Mouse (Mus musculus) lung, embryonic 14.5 days (tissue): ENCODE measurements around the gene Camta2. TPM values are rescaled to one million over a fixed set of nuclear protein-coding genes. Genes with fewer than 3 reads are reported as not detected.

ENCODE experiments used
- ATAC-seq: fragments of 200-750 bp; cut with Nextera tagmentation; 2 replicates; pipeline ENCODE4 v1.8.0; 2017; ENCODE audit warnings: mild to moderate bottlenecking, moderate TSS enrichment, moderate library complexity; ENCODE audit not compliant: insufficient read depth
- DNase-seq: peaks from one replicate; pipeline ENCODE4 v3.0.0-alpha.2; 2015
- H3K27ac ChIP-seq: fragments of 300-500 bp; sonication (generic); 2 replicates; pipeline ENCODE4 v1.5.1; 2014; ENCODE audit warnings: low read depth, mild to moderate bottlenecking, moderate library complexity
- H3K27me3 ChIP-seq: fragments of 300-500 bp; sonication (generic); 2 replicates; pipeline ENCODE4 v1.6.1; 2014; ENCODE audit warnings: low read length, control low read depth; ENCODE audit not compliant: insufficient read depth
- H3K36me3 ChIP-seq: fragments of 300-500 bp; sonication (generic); 2 replicates; pipeline ENCODE4 v1.6.1; 2014; ENCODE audit warnings: control low read depth; ENCODE audit not compliant: insufficient read depth
- H3K4me1 ChIP-seq: fragments of 300-500 bp; sonication (generic); 2 replicates; pipeline ENCODE4 v1.6.1; 2014; ENCODE audit warnings: antibody characterized with exemption, control low read depth; ENCODE audit not compliant: insufficient read depth
- H3K4me2 ChIP-seq: fragments of 300-500 bp; sonication (generic); 2 replicates; pipeline ENCODE4 v1.6.1; 2014; ENCODE audit warnings: mild to moderate bottlenecking
- H3K4me3 ChIP-seq: fragments of 300-500 bp; sonication (generic); 2 replicates; pipeline ENCODE4 v1.5.1; 2014; ENCODE audit warnings: low read depth, low read length
- H3K9ac ChIP-seq: fragments of 300-500 bp; sonication (generic); 2 replicates; pipeline ENCODE4 v1.6.1; 2014
- H3K9me3 ChIP-seq: fragments of 300-500 bp; sonication (generic); 2 replicates; pipeline ENCODE4 v1.6.1; 2016; ENCODE audit warnings: low read depth, low read length, control low read depth
- CTCF ChIP-seq: IDR thresholded peaks from 2 replicates; pipeline ENCODE4 v1.5.1; 2016; ENCODE audit warnings: antibody characterized with exemption, low read depth
- WGBS: fragments of 180-500 bp; shearing (Covaris S2); extraction: QIAGEN DNeasy Blood & Tissue Kit; methylation state at CpG from one replicate; pipeline ENCODE4 v1.1.7; 2014; 5-methylcytosine and 5-hydroxymethylcytosine counted together
- polyA plus RNA-seq: library from polyadenylated mRNA; unstranded; fragments of >200 nt; fragmentation: Nextera tagmentation; extraction: Ambion mirVana; gene quantifications from 2 replicates; pipeline ENCODE4 v1.2.1, GENCODE M21; 2014

The Camta2 gene
- polyA plus RNA-seq, 1 experiment from 2014 or later = 16.2 TPM

GRCm38 (mm10) chr11:70652884-70653344 lies 35.0 kb downstream of the Camta2 start:
- Histone ChIP-seq H3K27ac (peak overlapping the region; percentile 99), H3K9ac (peak overlapping the region; percentile 97), H3K4me2 (peak overlapping the region; percentile 97), H3K9me3 (no peaks in the 10 kb centered on the region), H3K27me3 (no peaks in the 10 kb centered on the region), H3K4me1 (peaks cover 22% of the 10 kb centered on the region), H3K4me3 (peak overlapping the region; percentile 100), H3K36me3 (peaks cover 53% of the 10 kb centered on the region)
- no peak for DNase-seq
- no peak for ATAC-seq
- TF ChIP-seq CTCF = no peak
- WGBS = 43% methylated on average over 6 of the region's 6 CpGs

GRCm38 (mm10) chr11:70652029-70652883 lies 35.6 kb downstream of the Camta2 start:
- no peak for TF ChIP-seq CTCF
- ATAC-seq (no peak), DNase-seq (no peak)
- peaks cover 57% of the 10 kb centered on the region for H3K36me3 ChIP-seq
- peaks cover 15% of the 10 kb centered on the region for H3K4me1 ChIP-seq
- no peaks in the 10 kb centered on the region for H3K27me3 ChIP-seq
- WGBS = 45% methylated on average over 12 of the region's 12 CpGs
- no peaks in the 10 kb centered on the region for H3K9me3 ChIP-seq
- H3K9ac ChIP-seq = peak overlapping the region; percentile 97
- peak overlapping the region; percentile 100 for H3K4me3 ChIP-seq
- peak overlapping the region; percentile 99 for H3K27ac ChIP-seq
- H3K4me2 ChIP-seq = peak overlapping the region; percentile 97

- peak overlapping the region; percentile 8 for H3K4me3 ChIP-seq
- DNase-seq = no peak
- no peak overlapping the region for H3K27ac ChIP-seq
- H3K36me3 ChIP-seq = peaks cover 57% of the 10 kb centered on the region
- no peak for ATAC-seq
- peak overlapping the region; percentile 97 for H3K4me2 ChIP-seq
- H3K27me3 ChIP-seq = no peaks in the 10 kb centered on the region
- WGBS = 57% methylated on average over 2 of the region's 2 CpGs
- H3K4me1 ChIP-seq = peaks cover 7% of the 10 kb centered on the region
- H3K9ac ChIP-seq = no peak overlapping the region
- no peak for TF ChIP-seq CTCF
- H3K9me3 ChIP-seq = no peaks in the 10 kb centered on the region
These were observed 36.5 kb downstream of the Camta2 start for GRCm38 (mm10) chr11:70651391-70651790.

GRCm38 (mm10) chr11:70650322-70651175 lies 37.4 kb downstream of the Camta2 start:
- H3K4me3 ChIP-seq = peak overlapping the region; percentile 8
- ATAC-seq = no peak
- peak overlapping the region; percentile 97; the same call in 1 of the 2 replicates for H3K4me2 ChIP-seq
- H3K9ac ChIP-seq = no peak overlapping the region; the same call in 1 of the 2 replicates
- H3K4me1 ChIP-seq = peaks cover 8% of the 10 kb centered on the region
- peak overlapping the region; percentile 18; the same call in 1 of the 2 replicates for H3K27ac ChIP-seq
- TF ChIP-seq CTCF = no peak
- H3K36me3 ChIP-seq = peaks cover 60% of the 10 kb centered on the region
- no peaks in the 10 kb centered on the region for H3K27me3 ChIP-seq
- 68% methylated on average over 12 of the region's 12 CpGs for WGBS
- no peaks in the 10 kb centered on the region for H3K9me3 ChIP-seq
- DNase-seq = no peak

GRCm38 (mm10) chr11:70649185-70649734 lies 38.6 kb downstream of the Camta2 start:
- H3K27ac ChIP-seq = no peak overlapping the region
- peaks cover 73% of the 10 kb centered on the region for H3K36me3 ChIP-seq
- ATAC-seq (no peak), DNase-seq (no peak)
- H3K27me3 ChIP-seq = no peaks in the 10 kb centered on the region
- peaks cover 11% of the 10 kb centered on the region for H3K4me1 ChIP-seq
- WGBS = 78% methylated on average over 8 of the region's 8 CpGs
- H3K9ac ChIP-seq = no peak overlapping the region
- no peak for TF ChIP-seq CTCF
- peak overlapping the region; percentile 74 for H3K4me3 ChIP-seq
- no peaks in the 10 kb centered on the region for H3K9me3 ChIP-seq
- peak overlapping the region; percentile 98 for H3K4me2 ChIP-seq

- ATAC-seq (no peak), DNase-seq (no peak)
- Histone ChIP-seq H3K27me3 (no peaks in the 10 kb centered on the region), H3K4me1 (peaks cover 11% of the 10 kb centered on the region), H3K4me3 (peak overlapping the region; percentile 74), H3K9ac (peak overlapping the region; percentile 84), H3K36me3 (peaks cover 80% of the 10 kb centered on the region), H3K9me3 (no peaks in the 10 kb centered on the region), H3K27ac (peak overlapping the region; percentile 95; the same call in 1 of the 2 replicates), H3K4me2 (peak overlapping the region; percentile 98)
- 74% methylated on average over 4 of the region's 4 CpGs for WGBS
- TF ChIP-seq CTCF = no peak
These were observed 39.4 kb downstream of the Camta2 start for GRCm38 (mm10) chr11:70648512-70648911.
